Mouse (Mus musculus) spleen, embryonic (tissue): ENCODE data around the gene Aven.

Experiments used
- CTCF ChIA-PET: fragments of 350-600 bp; sonication (Branson Sonifier 250); formaldehyde crosslinking; loops from one replicate; lab custom pipeline; 2022; lab: Charles Lee

Gene Aven

GRCm38 (mm10) chr2:112490483-112491196 is 2.1 kb upstream of the Aven start:
- CTCF ChIA-PET, result interaction anchor here (0.6 kb wide), 1 partner anchor 217 kb away, joined by 5 read pairs; no protein-coding TSS in a partner anchor

GRCm38 (mm10) chr2:112491629-112492028 is 1.1 kb upstream of the Aven start:
- CTCF ChIA-PET, result interaction anchor here (0.6 kb wide), 1 partner anchor 218 kb away, joined by 5 read pairs; no protein-coding TSS in a partner anchor

GRCm38 (mm10) chr2:112492431-112492855 is 321 bp upstream of the Aven start:
- CTCF ChIA-PET, result no interaction called here

DNA sequence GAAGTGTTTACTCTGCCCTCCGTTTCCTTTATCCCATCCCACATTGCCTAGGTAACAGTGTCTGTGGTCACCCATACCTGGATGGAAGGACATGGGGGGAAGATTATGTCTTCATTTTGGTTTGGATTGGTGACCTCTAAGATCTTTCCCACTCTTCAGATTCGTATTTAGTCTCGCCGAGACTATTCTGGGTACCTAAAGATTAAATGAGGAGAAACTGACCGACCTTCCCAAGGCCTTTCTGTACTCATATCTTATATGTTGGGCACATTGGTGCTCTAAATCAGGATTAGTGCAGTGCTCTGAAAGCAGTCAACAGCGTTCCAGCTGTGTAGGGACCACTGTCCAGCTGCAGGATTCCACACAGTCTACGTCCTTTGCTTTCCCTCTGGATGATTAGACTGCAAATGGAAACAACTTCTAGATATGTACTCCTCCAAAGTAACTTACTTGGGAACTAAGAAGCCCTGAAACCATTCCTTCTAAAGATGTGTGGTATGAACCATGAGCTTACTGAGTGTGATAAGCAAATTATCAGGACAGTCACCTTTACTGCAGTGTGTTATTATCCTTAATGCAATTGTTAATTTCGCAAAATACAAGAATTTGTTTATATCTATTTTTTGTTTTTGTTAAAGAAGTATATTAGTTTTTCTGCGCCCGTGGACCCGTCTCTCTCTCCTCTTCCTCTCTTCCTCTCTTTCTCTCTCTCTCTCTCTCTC is 936 bp downstream of the Aven start:
- CTCF ChIA-PET, result interaction anchor here (0.6 kb wide), 1 partner anchor 19 kb away, joined by 3 read pairs; no protein-coding TSS in a partner anchor

- CTCF ChIA-PET, result no interaction called here
These were observed 5.1 kb downstream of the Aven start for GRCm38 (mm10) chr2:112497851-112498250.

DNA sequence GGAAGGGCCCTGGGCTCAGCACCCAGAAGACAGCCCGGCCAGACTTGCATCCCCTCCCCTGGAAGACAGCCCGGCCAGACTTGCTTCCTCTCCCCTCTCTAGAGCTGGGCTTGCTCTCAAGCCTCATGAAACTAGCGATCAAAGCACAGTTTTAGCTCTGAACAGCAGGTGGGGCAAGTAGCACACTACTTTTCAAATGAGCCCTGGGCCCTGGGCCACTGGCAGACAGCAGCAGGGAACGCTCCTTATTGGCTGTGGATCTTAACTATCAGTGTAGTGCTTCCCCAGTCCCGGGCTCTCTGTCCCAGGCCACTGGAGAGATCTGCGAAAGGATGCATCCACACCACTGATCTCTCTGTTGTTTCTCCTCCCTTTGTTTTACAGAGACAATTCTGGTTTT is 8.4 kb downstream of the Aven start:
- CTCF ChIA-PET, result interaction anchor here (0.5 kb wide), 1 partner anchor 213 kb away, joined by 5 read pairs; no protein-coding TSS in a partner anchor

- CTCF ChIA-PET, result no interaction called here
These were observed 11.2 kb downstream of the Aven start for GRCm38 (mm10) chr2:112503978-112504377.

GRCm38 (mm10) chr2:112506841-112507435 is 14.2 kb downstream of the Aven start:
- CTCF ChIA-PET, result interaction anchor here (0.6 kb wide), 1 partner anchor 11 kb away, joined by 5 read pairs; no protein-coding TSS in a partner anchor

DNA sequence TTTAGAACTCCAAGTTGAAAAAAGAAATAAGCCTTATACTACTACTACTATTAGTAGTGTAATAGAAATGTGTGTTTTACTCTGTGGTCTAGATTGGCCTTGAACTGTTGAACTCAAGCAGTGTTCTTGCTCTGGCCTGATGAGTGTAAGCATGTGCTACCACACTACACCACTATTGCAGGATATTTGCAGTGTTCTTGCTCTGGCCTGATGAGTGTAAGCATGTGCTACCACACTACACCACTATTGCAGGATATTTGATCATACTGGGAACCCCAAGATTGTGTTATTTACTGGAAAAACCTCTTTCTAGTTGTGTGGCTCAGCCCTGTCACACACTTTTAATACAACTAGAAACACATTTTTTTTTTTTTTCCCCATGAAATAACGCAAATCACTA is 14.7 kb downstream of the Aven start:
- CTCF ChIA-PET, result interaction anchor here (0.6 kb wide), 1 partner anchor 12 kb away, joined by 5 read pairs; no protein-coding TSS in a partner anchor

- CTCF ChIA-PET, result no interaction called here
These were observed 17.4 kb downstream of the Aven start for GRCm38 (mm10) chr2:112510140-112510539.

DNA sequence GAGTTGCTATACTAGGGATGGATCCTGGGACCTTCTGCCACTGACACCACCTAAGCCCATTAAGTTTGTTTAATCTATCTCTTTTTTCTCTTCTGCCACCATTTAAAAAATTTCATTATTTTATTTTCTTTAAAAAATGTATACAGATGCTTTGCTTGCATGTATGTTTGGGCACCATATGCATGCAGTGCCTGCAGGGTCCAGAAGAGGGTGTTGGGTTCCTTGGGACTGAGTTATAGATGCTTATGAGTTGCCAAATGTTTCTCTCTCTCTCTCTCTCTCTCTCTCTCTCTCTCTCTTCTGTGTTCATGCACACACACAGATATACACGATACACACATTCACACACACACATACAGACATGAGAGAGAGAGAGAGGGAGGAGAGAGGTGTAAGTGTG is 20.3 kb downstream of the Aven start:
- CTCF ChIA-PET, result no interaction called here

DNA sequence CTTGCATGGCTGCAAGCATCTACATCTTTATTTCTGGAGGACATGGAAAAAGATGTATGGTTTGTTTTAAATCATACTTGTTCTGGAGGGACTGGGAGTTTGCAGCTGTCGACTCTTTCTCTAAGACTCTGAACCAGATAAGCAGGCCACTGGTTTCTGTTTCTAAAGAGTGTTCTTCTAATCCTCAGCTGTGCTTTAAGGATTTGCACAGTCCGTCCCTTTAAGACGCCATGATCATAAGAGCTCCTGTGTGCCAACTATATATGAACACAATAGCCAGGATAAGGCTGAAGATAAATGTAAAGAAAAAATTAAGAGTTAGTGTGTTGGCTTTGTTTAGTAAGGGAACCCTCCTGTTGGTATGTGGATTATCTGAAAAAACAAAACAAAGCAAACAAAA is 24.0 kb downstream of the Aven start:
- CTCF ChIA-PET, result no interaction called here

DNA sequence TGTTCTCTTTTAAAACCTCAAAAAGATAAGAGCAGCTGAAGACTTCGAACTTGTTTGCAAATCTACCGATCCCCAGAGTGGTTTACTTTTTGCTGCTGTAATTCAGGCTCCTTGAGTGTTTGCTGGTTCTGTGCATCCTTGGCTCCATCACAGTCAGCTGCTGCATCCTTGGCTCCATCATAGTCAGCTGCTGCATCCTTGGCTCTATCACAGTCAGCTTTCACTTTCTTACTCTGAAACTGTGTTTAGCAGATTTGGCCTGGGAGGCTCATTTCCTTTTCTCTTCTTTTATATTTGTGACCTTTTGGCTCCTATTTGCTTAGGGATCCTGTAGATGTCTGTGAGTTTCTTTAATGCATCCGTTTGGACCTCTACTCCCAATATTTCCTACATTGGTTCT is 24.5 kb downstream of the Aven start:
- CTCF ChIA-PET, result no interaction called here

- CTCF ChIA-PET, result no interaction called here
These were observed 25.8 kb downstream of the Aven start for GRCm38 (mm10) chr2:112518541-112518940.

DNA sequence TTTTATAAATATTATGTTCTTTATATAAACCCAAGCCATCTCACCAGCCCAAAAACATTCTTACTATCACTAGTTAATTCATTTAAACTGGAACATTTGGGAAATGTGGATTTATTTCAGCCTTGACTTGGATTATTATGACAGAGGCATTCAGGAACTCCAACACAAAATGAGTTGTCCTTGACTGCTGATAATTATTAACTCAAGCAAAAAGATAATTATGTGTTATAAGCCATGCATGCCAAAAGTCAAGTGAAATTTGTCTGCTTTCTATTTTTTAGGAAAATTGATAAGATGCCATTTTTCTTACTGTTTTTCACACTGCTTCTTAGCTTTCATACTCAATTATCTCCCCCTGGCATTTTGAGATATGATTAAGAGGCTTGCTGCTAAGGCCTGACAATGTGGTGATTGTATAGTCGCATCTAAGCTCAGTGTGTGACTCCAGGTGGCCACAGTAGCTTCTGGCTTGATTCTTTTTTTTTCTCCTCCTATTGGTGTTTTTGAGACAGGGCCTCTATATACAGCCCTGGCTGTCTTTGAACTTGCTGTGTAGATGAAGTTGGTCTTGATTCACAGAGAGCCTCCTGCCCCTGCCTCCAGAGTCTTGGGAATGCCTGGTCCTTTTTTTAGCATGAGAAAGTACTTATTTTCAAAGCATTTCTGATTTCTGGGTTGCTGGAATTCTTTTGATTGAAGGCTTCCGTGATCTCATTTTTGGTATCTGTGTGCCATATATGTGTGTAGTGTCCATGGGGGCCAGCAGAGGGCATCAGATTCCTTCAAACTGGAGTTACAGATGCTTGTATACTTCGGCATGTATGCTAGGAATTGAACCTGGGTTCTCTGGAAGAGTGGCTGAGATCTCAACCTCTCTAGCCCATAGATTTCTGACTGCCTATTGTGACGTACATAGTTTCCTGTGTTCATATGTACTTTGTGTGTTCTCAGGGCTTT is 28.0 kb downstream of the Aven start:
- CTCF ChIA-PET, result no interaction called here

DNA sequence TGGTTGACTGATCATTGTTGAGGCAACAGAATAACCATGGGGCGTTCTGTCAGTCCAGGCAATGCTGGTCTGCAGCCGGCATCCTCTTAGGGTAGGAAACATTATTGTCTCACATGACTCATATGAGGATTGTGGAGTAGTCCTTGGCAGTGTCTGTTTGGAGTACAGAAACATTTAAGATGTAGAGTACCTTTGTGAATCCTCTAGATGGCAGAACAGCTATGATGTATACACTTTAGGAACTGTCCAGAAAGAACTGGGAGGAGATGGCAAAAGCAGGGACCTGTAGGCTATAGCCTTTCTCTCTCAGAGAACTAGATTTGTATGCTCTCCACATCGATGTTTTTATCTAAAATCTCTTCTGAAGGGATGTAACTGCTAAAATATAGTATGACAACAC is 34.2 kb downstream of the Aven start:
- CTCF ChIA-PET, result no interaction called here

DNA sequence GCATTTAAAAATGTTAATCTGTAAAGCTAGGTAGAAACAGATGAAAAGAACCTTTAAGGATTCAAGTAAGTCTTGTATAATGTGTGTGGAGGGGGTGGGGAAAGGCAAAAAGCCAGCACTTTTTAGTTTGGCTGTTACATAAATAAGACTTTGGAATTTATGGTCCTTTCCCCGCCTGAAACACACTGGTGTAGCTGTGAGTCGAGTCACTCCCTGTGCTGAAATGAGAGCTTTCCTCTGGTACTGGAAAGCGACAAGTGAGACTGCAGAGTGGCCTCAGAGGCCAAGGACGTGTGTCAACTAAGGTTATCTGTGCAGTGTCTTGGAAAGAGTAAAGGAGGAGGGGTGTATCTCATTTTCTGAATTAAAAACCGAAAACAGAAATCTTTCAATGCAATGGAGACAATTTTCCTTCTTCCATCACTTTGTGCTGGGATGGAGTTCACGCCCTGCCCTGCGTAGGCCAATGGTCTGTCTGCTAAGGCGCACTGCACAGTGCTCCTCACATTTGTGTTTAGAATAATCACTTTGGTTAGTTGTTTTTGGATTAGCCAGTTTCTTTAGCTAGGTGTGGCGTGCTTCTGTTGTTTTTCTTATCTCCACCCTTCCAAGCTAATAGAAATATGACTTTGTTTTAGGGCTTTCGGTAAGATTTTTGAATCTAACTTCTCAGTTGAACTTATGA is 40.2 kb downstream of the Aven start:
- CTCF ChIA-PET, result no interaction called here

DNA sequence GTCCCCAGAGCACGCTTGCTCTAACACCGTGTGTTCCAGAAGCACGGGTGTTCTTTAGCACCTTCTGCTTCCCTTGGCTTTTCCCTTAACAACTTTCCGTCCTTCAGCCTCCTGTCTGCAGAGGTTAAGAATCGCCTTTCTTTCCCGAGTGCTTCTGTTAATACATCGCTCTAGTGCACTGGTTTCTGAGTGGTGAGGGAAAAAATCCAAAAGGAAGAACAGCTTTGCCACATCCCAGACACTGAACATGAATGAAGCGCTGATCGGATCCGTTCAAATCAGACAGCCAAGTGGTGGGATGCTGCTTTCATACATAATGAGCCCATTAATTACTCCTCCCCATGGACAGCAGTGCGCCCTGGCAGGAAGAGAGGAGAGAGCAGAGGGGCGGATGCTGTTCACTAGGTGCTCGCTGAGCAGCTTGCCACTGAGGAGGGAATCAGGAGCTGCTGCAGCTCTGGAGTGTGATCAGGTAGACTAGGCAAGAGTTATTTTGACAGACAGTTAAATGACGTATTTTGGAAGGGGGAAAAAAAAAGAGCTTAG is 42.0 kb downstream of the Aven start:
- CTCF ChIA-PET, result no interaction called here

DNA sequence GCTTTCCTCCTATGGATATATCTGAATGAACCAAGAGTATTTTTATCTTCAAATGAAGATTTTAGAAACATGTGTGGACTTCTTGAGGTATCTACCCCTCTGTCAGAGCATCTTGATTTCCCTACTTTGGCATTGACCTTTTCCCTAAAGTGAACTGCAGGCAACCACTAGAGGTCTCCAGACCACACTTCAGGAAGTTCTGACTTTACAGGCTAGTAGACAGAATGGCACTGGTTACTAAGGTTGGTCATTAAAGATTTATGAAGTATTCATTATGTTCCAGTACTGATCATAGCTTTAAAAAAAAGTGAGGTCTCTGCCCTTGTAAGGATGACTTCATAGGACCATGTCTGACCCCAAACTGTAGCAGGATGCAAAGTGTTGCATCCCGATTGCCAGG is 46.0 kb downstream of the Aven start:
- CTCF ChIA-PET, result no interaction called here

- CTCF ChIA-PET, result no interaction called here
These were observed 49.0 kb downstream of the Aven start for GRCm38 (mm10) chr2:112541695-112542285.
